Mouse (Mus musculus): Measurements from ENCODE around the gene Ccdc71. TPM values are rescaled to one million over a fixed set of nuclear protein-coding genes. Genes with fewer than 3 reads are reported as not detected.

Gene Ccdc71
- polyA plus RNA-seq, 1 experiment from 2014 or later = 48.6 TPM

- Histone ChIP-seq H3K9ac (ENCODE audit: low read depth, low read length) (0 out of 2 replicates have a peak overlapping the region, but pooled peaks have one; percentile 9), H3K4me2 (peak overlapping the region; percentile 96), H3K27me3 (replicated peaks; ENCODE audit: control insufficient read depth, insufficient read depth, low read length) (no peaks in the 10 kb centered on the region), H3K9me3 (ENCODE audit: control insufficient read depth, low read length) (no peaks in the 10 kb centered on the region), H3K27ac (ENCODE audit: low read depth, low read length) (no peak overlapping the region), H3K4me3 (ENCODE audit: low read depth, low read length) (peak overlapping the region; percentile 84), H3K4me1 (replicated peaks; ENCODE audit: control insufficient read depth, insufficient read depth, low read length) (peaks cover 11% of the 10 kb centered on the region), H3K36me3 (ENCODE audit: control insufficient read depth, insufficient read depth, low read length) (peaks cover 23% of the 10 kb centered on the region)
- ATAC-seq (replicated peaks; ENCODE audit: low FRiP score) = no peak
- no peak for DNase-seq (ENCODE audit: low spot score)
- 87% methylated on average over 7 of the region's 7 CpGs for WGBS
Measured at GRCm38 (mm10) chr9:108506901-108507300, 46.6 kb downstream of the Ccdc71 start.

GRCm38 (mm10) chr9:108507619-108508434 is 47.5 kb downstream of the Ccdc71 start, which contains the start of gene Qars:
Qars (plus strand) TSS chr9:108507706.
- Histone ChIP-seq H3K4me1 (replicated peaks; ENCODE audit: control insufficient read depth, insufficient read depth, low read length) (peaks cover 11% of the 10 kb centered on the region), H3K4me2 (peak within 1 kb of the TSS; percentile 96), H3K27me3 (replicated peaks; ENCODE audit: control insufficient read depth, insufficient read depth, low read length) (no peaks in the 10 kb centered on the region), H3K4me3 (ENCODE audit: low read depth, low read length) (peak within 1 kb of the TSS; percentile 84), H3K36me3 (ENCODE audit: control insufficient read depth, insufficient read depth, low read length) (peaks cover 31% of the 10 kb centered on the region), H3K9me3 (ENCODE audit: control insufficient read depth, low read length) (no peaks in the 10 kb centered on the region), H3K9ac (ENCODE audit: low read depth, low read length) (peak within 1 kb of the TSS; percentile 81), H3K27ac (ENCODE audit: low read depth, low read length) (peak within 1 kb of the TSS; percentile 46; the same call in 1 of the 2 replicates)
- WGBS = under 1% methylated on average over 37 of the region's 37 CpGs
- ATAC-seq (replicated peaks; ENCODE audit: low FRiP score) (peak; percentile 96), DNase-seq (ENCODE audit: low spot score) (peak; percentile 94)

GRCm38 (mm10) chr9:108508776-108509175 is 48.4 kb downstream of the Ccdc71 start:
- peak overlapping the region; percentile 84 for H3K4me3 ChIP-seq (ENCODE audit: low read depth, low read length)
- H3K4me2 ChIP-seq = peak overlapping the region; percentile 96
- ATAC-seq (replicated peaks; ENCODE audit: low FRiP score) (no peak), DNase-seq (ENCODE audit: low spot score) (peak; percentile 29)
- H3K4me1 ChIP-seq (replicated peaks; ENCODE audit: control insufficient read depth, insufficient read depth, low read length) = peaks cover 11% of the 10 kb centered on the region
- peak overlapping the region; percentile 81 for H3K9ac ChIP-seq (ENCODE audit: low read depth, low read length)
- peaks cover 29% of the 10 kb centered on the region for H3K36me3 ChIP-seq (ENCODE audit: control insufficient read depth, insufficient read depth, low read length)
- 69% methylated on average over 7 of the region's 7 CpGs for WGBS
- H3K27me3 ChIP-seq (replicated peaks; ENCODE audit: control insufficient read depth, insufficient read depth, low read length) = no peaks in the 10 kb centered on the region
- 0 out of 2 replicates have a peak overlapping the region, but pooled peaks have one; percentile 46 for H3K27ac ChIP-seq (ENCODE audit: low read depth, low read length)
- H3K9me3 ChIP-seq (ENCODE audit: control insufficient read depth, low read length) = no peaks in the 10 kb centered on the region

Other genes with a start within 250 kb of the Ccdc71 start
- 41.1 and 41.5 TPM in 2 replicates for gene Dag1, start 196.6 kb upstream of the Ccdc71 start, polyA plus RNA-seq (2014; fragmentation: Nextera tagmentation; extraction: Ambion mirVana)
- 11.3 and 13.9 TPM in 2 replicates for gene Nicn1, start 170.1 kb upstream of the Ccdc71 start, polyA plus RNA-seq (2014; fragmentation: Nextera tagmentation; extraction: Ambion mirVana)
- 16.0 and 16.5 TPM in 2 replicates for gene Amt, start 163.7 kb upstream of the Ccdc71 start, polyA plus RNA-seq (2014; fragmentation: Nextera tagmentation; extraction: Ambion mirVana)
- 254 and 264 TPM in 2 replicates for gene Rhoa, start 154.4 kb upstream of the Ccdc71 start, polyA plus RNA-seq (2014; fragmentation: Nextera tagmentation; extraction: Ambion mirVana)
- 14.9 and 16.1 TPM in 2 replicates for gene Tcta, start 154.4 kb upstream of the Ccdc71 start, polyA plus RNA-seq (2014; fragmentation: Nextera tagmentation; extraction: Ambion mirVana)
- 2,990 and 3,052 TPM in 2 replicates for gene Gpx1, start 121.6 kb upstream of the Ccdc71 start, polyA plus RNA-seq (2014; fragmentation: Nextera tagmentation; extraction: Ambion mirVana)
- gene Usp4, start 112.7 kb upstream of the Ccdc71 start, polyA plus RNA-seq (2014; fragmentation: Nextera tagmentation; extraction: Ambion mirVana) = 114 and 122 TPM in 2 replicates
- gene 1700102P08Rik, start 67.7 kb upstream of the Ccdc71 start, polyA plus RNA-seq (2014; fragmentation: Nextera tagmentation; extraction: Ambion mirVana) = 0.81 and 1.3 TPM in 2 replicates
- gene Ccdc36, start 32.0 kb upstream of the Ccdc71 start, polyA plus RNA-seq (2014; fragmentation: Nextera tagmentation; extraction: Ambion mirVana) = 0.82 and 0.88 TPM in 2 replicates
- gene BC048562, start 24.0 kb upstream of the Ccdc71 start, polyA plus RNA-seq (2014; fragmentation: Nextera tagmentation; extraction: Ambion mirVana) = not detected in 2 replicates
- 24.2 and 26.8 TPM in 2 replicates for gene Klhdc8b, start 1.1 kb downstream of the Ccdc71 start, polyA plus RNA-seq (2014; fragmentation: Nextera tagmentation; extraction: Ambion mirVana)
- gene Lamb2, start 19.2 kb downstream of the Ccdc71 start, polyA plus RNA-seq (2014; fragmentation: Nextera tagmentation; extraction: Ambion mirVana) = 14.8 and 18.7 TPM in 2 replicates
- 57.5 and 66.8 TPM in 2 replicates for gene Usp19, start 30.1 kb downstream of the Ccdc71 start, polyA plus RNA-seq (2014; fragmentation: Nextera tagmentation; extraction: Ambion mirVana)
- gene Qars, start 47.2 kb downstream of the Ccdc71 start, polyA plus RNA-seq (2014; fragmentation: Nextera tagmentation; extraction: Ambion mirVana) = 120 and 122 TPM in 2 replicates
- 106 and 116 TPM in 2 replicates for gene Qrich1, start 56.3 kb downstream of the Ccdc71 start, polyA plus RNA-seq (2014; fragmentation: Nextera tagmentation; extraction: Ambion mirVana)
- gene Impdh2, start 99.8 kb downstream of the Ccdc71 start, polyA plus RNA-seq (2014; fragmentation: Nextera tagmentation; extraction: Ambion mirVana) = 285 and 298 TPM in 2 replicates
- gene Ndufaf3, start 106.9 kb downstream of the Ccdc71 start, polyA plus RNA-seq (2014; fragmentation: Nextera tagmentation; extraction: Ambion mirVana) = 45.9 and 46.2 TPM in 2 replicates
- 102 and 106 TPM in 2 replicates for gene Dalrd3, start 109.4 kb downstream of the Ccdc71 start, polyA plus RNA-seq (2014; fragmentation: Nextera tagmentation; extraction: Ambion mirVana)
- 51.8 and 54.0 TPM in 2 replicates for gene Wdr6, start 118.2 kb downstream of the Ccdc71 start, polyA plus RNA-seq (2014; fragmentation: Nextera tagmentation; extraction: Ambion mirVana)
- gene P4htm, start 137.1 kb downstream of the Ccdc71 start, polyA plus RNA-seq (2014; fragmentation: Nextera tagmentation; extraction: Ambion mirVana) = 2.1 and 2.5 TPM in 2 replicates
- gene Arih2, start 188.9 kb downstream of the Ccdc71 start, polyA plus RNA-seq (2014; fragmentation: Nextera tagmentation; extraction: Ambion mirVana) = 47.7 and 54.2 TPM in 2 replicates
- gene Slc25a20, start 201.6 kb downstream of the Ccdc71 start, polyA plus RNA-seq (2014; fragmentation: Nextera tagmentation; extraction: Ambion mirVana) = 25.0 and 30.0 TPM in 2 replicates
- gene Prkar2a, start 228.8 kb downstream of the Ccdc71 start, polyA plus RNA-seq (2014; fragmentation: Nextera tagmentation; extraction: Ambion mirVana) = 23.8 and 26.2 TPM in 2 replicates